Mouse (Mus musculus) olfactory bulb, adult 2 months (tissue): ENCODE data around the gene Ube2c.

ENCODE experiments used
- CTCF ChIP-seq: fragments of 200-500 bp; IDR thresholded peaks from 2 replicates; pipeline ENCODE4 v1.5.1; 2012; ENCODE audit warnings: low read depth, mild to moderate bottlenecking, low read length, moderate library complexity; ENCODE audit not compliant: insufficient read depth
- POLR2A ChIP-seq: fragments of 200-500 bp; IDR thresholded peaks from 2 replicates; pipeline ENCODE4 v1.6.1; 2012; ENCODE audit warnings: mild to moderate bottlenecking, low read depth, low read length, moderate library complexity; ENCODE audit not compliant: insufficient read depth

GRCm38 (mm10) chr2:164823181-164823585 lies 53.5 kb downstream of the Ube2c start:
- TF ChIP-seq POLR2A: no peak
- no peak for TF ChIP-seq CTCF
